Mouse (Mus musculus) neural tube, embryonic 11.5 days (tissue): ENCODE results near the gene Map3k20. TPM values are rescaled to one million over a fixed set of nuclear protein-coding genes. Genes with fewer than 3 reads are reported as not detected.

Experiments used
- ATAC-seq: fragments of 200-750 bp; cut with Nextera tagmentation; 2 replicates; pipeline ENCODE4 v1.8.0; 2017; ENCODE audit warnings: moderate number of reproducible peaks, mild to moderate bottlenecking, moderate TSS enrichment, moderate library complexity; ENCODE audit not compliant: insufficient read depth, low FRiP score, low TSS enrichment
- DNase-seq: peaks from one replicate; pipeline ENCODE4 v3.0.0-alpha.2; 2015; ENCODE audit warnings: low spot score
- H3K27ac ChIP-seq: fragments of 300-500 bp; sonication (generic); 2 replicates; pipeline ENCODE4 v1.5.1; 2014; ENCODE audit warnings: low read depth, mild to moderate bottlenecking, low read length
- H3K27me3 ChIP-seq: fragments of 300-500 bp; sonication (generic); 2 replicates; pipeline ENCODE4 v1.6.1; 2014; ENCODE audit warnings: mild to moderate bottlenecking, low read length, mixed read lengths; ENCODE audit not compliant: control insufficient read depth, insufficient read depth
- H3K36me3 ChIP-seq: fragments of 300-500 bp; sonication (generic); 2 replicates; pipeline ENCODE4 v1.6.1; 2014; ENCODE audit warnings: mild to moderate bottlenecking, low read length, moderate library complexity, mixed read lengths; ENCODE audit not compliant: control insufficient read depth, insufficient read depth
- H3K4me1 ChIP-seq: fragments of 300-500 bp; sonication (generic); 2 replicates; pipeline ENCODE4 v1.6.1; 2014; ENCODE audit warnings: low read length, mixed read lengths; ENCODE audit not compliant: control insufficient read depth, insufficient read depth
- H3K4me2 ChIP-seq: fragments of 300-500 bp; sonication (generic); 2 replicates; pipeline ENCODE4 v1.6.1; 2014; ENCODE audit warnings: low read depth, mild to moderate bottlenecking, moderate library complexity
- H3K4me3 ChIP-seq: fragments of 300-500 bp; sonication (generic); 2 replicates; pipeline ENCODE4 v1.5.1; 2014; ENCODE audit warnings: low read depth, low read length
- H3K9ac ChIP-seq: fragments of 300-500 bp; sonication (generic); 2 replicates; pipeline ENCODE4 v1.6.1; 2014; ENCODE audit warnings: mild to moderate bottlenecking, low read length
- H3K9me3 ChIP-seq: fragments of 300-500 bp; sonication (generic); 2 replicates; pipeline ENCODE4 v1.6.1; 2016; ENCODE audit warnings: low read length; ENCODE audit not compliant: control insufficient read depth
- WGBS: fragments of 180-500 bp; shearing (Covaris S2); extraction: QIAGEN DNeasy Blood & Tissue Kit; methylation state at CpG from one replicate; pipeline ENCODE4 v1.1.7; 2014; 5-methylcytosine and 5-hydroxymethylcytosine counted together
- polyA plus RNA-seq: library from polyadenylated mRNA; unstranded; fragments of >200 nt; fragmentation: Nextera tagmentation; extraction: Ambion mirVana; gene quantifications from 2 replicates; pipeline ENCODE4 v1.2.1, GENCODE M21; 2014

The Map3k20 gene
- polyA plus RNA-seq, 1 experiment from 2014 or later = 8.6 TPM

- DNase-seq (no peak), ATAC-seq (no peak)
- Histone ChIP-seq H3K36me3 (no peaks in the 10 kb centered on the region), H3K27ac (no peak overlapping the region), H3K9me3 (no peaks in the 10 kb centered on the region), H3K4me1 (peaks cover 6% of the 10 kb centered on the region), H3K4me3 (no peak overlapping the region), H3K27me3 (no peaks in the 10 kb centered on the region), H3K9ac (no peak overlapping the region), H3K4me2 (no peak overlapping the region)
- 92% methylated on average over 7 of the region's 7 CpGs for WGBS
Measured at GRCm38 (mm10) chr2:72424656-72425055, 139.2 kb downstream of the Map3k20 start.

GRCm38 (mm10) chr2:72426776-72427175, 141.3 kb downstream of the Map3k20 start:
- WGBS = 6% methylated on average over 8 of the region's 8 CpGs
- Histone ChIP-seq H3K27me3 (no peaks in the 10 kb centered on the region), H3K27ac (peak overlapping the region; percentile 53; the same call in 1 of the 2 replicates), H3K9me3 (no peaks in the 10 kb centered on the region), H3K4me2 (0 out of 2 replicates have a peak overlapping the region, but pooled peaks have one; percentile 9), H3K36me3 (no peaks in the 10 kb centered on the region), H3K4me3 (no peak overlapping the region), H3K9ac (no peak overlapping the region), H3K4me1 (peaks cover 6% of the 10 kb centered on the region)
- DNase-seq (peak; percentile 59), ATAC-seq (peak; percentile 91)

GRCm38 (mm10) chr2:72427288-72427687, 141.9 kb downstream of the Map3k20 start:
- H3K4me3 ChIP-seq = no peak overlapping the region
- 58% methylated on average over 11 of the region's 11 CpGs for WGBS
- 0 out of 2 replicates have a peak overlapping the region, but pooled peaks have one; percentile 9 for H3K4me2 ChIP-seq
- no peaks in the 10 kb centered on the region for H3K27me3 ChIP-seq
- no peaks in the 10 kb centered on the region for H3K9me3 ChIP-seq
- H3K27ac ChIP-seq = peak overlapping the region; percentile 53; the same call in 1 of the 2 replicates
- no peak overlapping the region for H3K9ac ChIP-seq
- ATAC-seq = peak; percentile 65
- peaks cover 6% of the 10 kb centered on the region for H3K4me1 ChIP-seq
- no peak for DNase-seq
- no peaks in the 10 kb centered on the region for H3K36me3 ChIP-seq

GRCm38 (mm10) chr2:72438941-72439533, 153.6 kb downstream of the Map3k20 start:
- WGBS = 68% methylated on average over 8 of the region's 8 CpGs
- H3K9me3 ChIP-seq = no peaks in the 10 kb centered on the region
- H3K4me2 ChIP-seq = no peak overlapping the region
- DNase-seq (no peak), ATAC-seq (no peak)
- H3K4me3 ChIP-seq = no peak overlapping the region
- H3K27ac ChIP-seq = no peak overlapping the region
- no peak overlapping the region for H3K9ac ChIP-seq
- H3K36me3 ChIP-seq = no peaks in the 10 kb centered on the region
- no peaks in the 10 kb centered on the region for H3K27me3 ChIP-seq
- H3K4me1 ChIP-seq = no peaks in the 10 kb centered on the region

- DNase-seq = no peak
- no peak for ATAC-seq
Measured at GRCm38 (mm10) chr2:72441010-72441409, 155.6 kb downstream of the Map3k20 start.

GRCm38 (mm10) chr2:72442825-72443224, 157.4 kb downstream of the Map3k20 start:
- Histone ChIP-seq H3K9ac (no peak overlapping the region), H3K4me1 (no peaks in the 10 kb centered on the region; the same call in 1 of the 2 replicates), H3K9me3 (no peaks in the 10 kb centered on the region), H3K4me2 (no peak overlapping the region), H3K27ac (no peak overlapping the region), H3K27me3 (no peaks in the 10 kb centered on the region), H3K36me3 (no peaks in the 10 kb centered on the region), H3K4me3 (no peak overlapping the region)
- WGBS = 87% methylated on average over 6 of the region's 6 CpGs
- DNase-seq (no peak), ATAC-seq (no peak)

More at GRCm38 (mm10) chr2:72441010-72441409, 155.6 kb downstream of the Map3k20 start:
- Histone ChIP-seq H3K9ac (no peak overlapping the region), H3K27ac (no peak overlapping the region), H3K9me3 (no peaks in the 10 kb centered on the region), H3K27me3 (no peaks in the 10 kb centered on the region), H3K4me3 (no peak overlapping the region), H3K4me2 (no peak overlapping the region), H3K4me1 (no peaks in the 10 kb centered on the region), H3K36me3 (no peaks in the 10 kb centered on the region)
- WGBS = 87% methylated on average over 9 of the region's 9 CpGs

GRCm38 (mm10) chr2:72443960-72444359, 158.5 kb downstream of the Map3k20 start:
- no peaks in the 10 kb centered on the region for H3K27me3 ChIP-seq
- no peaks in the 10 kb centered on the region for H3K9me3 ChIP-seq
- no peaks in the 10 kb centered on the region for H3K36me3 ChIP-seq
- WGBS = 84% methylated on average over 3 of the region's 3 CpGs
- no peak overlapping the region for H3K9ac ChIP-seq
- no peak for DNase-seq
- H3K4me1 ChIP-seq = no peaks in the 10 kb centered on the region; the same call in 1 of the 2 replicates
- H3K27ac ChIP-seq = no peak overlapping the region
- ATAC-seq = no peak
- H3K4me3 ChIP-seq = no peak overlapping the region
- H3K4me2 ChIP-seq = no peak overlapping the region

GRCm38 (mm10) chr2:72446106-72446505, 160.7 kb downstream of the Map3k20 start:
- Histone ChIP-seq H3K27ac (no peak overlapping the region), H3K27me3 (no peaks in the 10 kb centered on the region)
- 92% methylated on average over 3 of the region's 3 CpGs for WGBS

GRCm38 (mm10) chr2:72446615-72447014, 161.2 kb downstream of the Map3k20 start:
- Histone ChIP-seq H3K4me3 (no peak overlapping the region), H3K36me3 (no peaks in the 10 kb centered on the region), H3K4me2 (no peak overlapping the region), H3K27me3 (no peaks in the 10 kb centered on the region), H3K9me3 (no peaks in the 10 kb centered on the region), H3K9ac (no peak overlapping the region), H3K4me1 (no peaks in the 10 kb centered on the region; the same call in 1 of the 2 replicates), H3K27ac (no peak overlapping the region)
- WGBS = 56% methylated on average over 5 of the region's 5 CpGs
- no peak for DNase-seq
- no peak for ATAC-seq

More at GRCm38 (mm10) chr2:72446106-72446505, 160.7 kb downstream of the Map3k20 start:
- Histone ChIP-seq H3K36me3 (no peaks in the 10 kb centered on the region), H3K4me3 (no peak overlapping the region), H3K4me2 (no peak overlapping the region), H3K9me3 (no peaks in the 10 kb centered on the region), H3K9ac (no peak overlapping the region), H3K4me1 (no peaks in the 10 kb centered on the region; the same call in 1 of the 2 replicates)
- no peak for ATAC-seq
- no peak for DNase-seq
